Mouse (Mus musculus) megakaryocyte-erythroid progenitor cell, adult 5 weeks (primary cell): Measurements from ENCODE around the gene Rspry1. TPM values are rescaled to one million over a fixed set of nuclear protein-coding genes. Genes with fewer than 3 reads are reported as not detected.

ENCODE experiments used
- polyA plus RNA-seq: library from polyadenylated mRNA; stranded (reverse); fragments of >175 nt; gene quantifications from 2 replicates; pipeline ENCODE4 v1.2.3, GENCODE M21; 2012

Gene Rspry1
- 3.8 and 4.1 TPM in 2 replicates for polyA plus RNA-seq

DNA sequence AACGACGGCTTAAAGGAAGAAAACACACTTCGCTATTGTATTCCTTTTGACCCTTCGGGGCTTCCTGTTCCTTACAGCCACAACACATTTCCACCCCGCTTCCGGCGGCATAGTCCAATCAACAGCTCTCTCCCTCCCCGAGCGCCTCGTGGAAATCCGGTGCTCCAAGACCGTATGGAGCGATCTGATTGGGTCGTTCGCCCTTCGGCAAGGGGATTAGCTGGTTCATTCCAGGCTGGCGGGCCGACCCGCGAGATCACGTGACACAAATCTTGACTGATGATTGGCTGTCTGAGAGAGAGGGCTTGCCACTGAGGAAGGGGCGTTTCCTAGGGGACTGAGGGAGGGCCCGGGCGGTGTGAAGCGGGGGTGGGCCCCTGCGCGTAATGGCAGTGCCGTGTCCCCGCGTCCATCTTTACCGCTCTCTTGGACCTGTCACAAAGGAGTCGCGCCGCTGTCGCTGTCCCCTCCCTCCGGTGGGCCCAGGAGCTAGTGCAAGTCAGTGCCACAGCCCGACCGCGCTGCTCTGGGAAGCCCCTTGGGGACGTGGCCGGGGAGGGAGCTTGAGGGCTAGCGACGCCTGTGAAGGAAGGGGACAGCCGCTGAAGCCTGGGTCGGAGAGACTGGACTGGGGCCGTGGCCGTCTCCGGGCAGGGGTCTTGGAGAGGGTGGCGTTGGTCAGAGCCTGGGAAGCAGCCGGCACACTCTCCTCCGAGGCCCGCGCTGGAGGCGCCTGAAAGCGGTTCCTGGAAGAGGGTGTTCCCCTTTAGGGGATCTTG, at the start of gene Rspry1, which contains the start of gene Fam192a:
Gene Rspry1 (plus strand): TSS at position 331 of the 779 bp plus-strand sequence.
Gene Fam192a (minus strand): TSS at position 391 of the 779 bp plus-strand sequence.

DNA sequence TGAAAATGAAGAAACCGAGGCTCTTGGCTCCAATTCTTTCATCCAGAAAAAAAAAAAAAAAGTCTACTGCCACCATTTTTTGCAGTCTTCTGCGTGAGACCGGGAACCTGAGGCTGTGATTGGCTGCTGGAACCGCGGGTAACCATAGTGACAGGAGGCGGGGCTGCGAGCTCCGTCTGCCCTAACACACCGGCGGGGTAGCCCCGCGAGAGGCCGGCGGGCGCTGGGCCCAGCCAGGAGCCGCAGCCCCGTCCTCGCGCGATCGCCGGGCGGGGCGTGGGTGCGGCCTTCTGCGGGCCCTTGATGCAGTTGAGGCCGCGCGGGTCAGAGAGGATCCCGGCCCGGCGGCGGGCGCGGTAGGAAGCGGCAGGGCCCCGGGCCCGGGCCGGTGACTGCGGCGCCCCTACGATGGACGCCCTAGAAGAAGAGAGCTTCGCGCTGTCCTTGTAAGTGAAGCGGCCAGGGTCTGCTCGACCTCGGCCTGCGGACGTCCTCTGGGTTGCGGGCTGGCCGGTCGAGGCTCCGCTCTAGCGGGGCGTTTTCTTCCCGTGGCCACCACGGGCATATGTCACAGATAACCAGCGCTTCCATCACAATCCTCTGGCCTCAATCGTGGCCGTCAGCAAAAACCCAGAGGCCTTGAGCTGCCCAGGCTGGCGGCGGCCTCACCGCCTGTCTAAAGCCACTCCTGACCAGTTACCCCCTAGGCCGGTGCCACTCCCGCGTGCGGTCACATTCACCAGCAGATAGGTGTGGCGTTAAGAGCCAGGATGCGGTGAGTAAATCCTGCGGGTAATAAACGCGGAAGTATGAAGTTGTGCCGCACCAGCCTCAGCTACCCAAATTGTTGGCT, 64.9 kb downstream of the Rspry1 start, which contains the start of gene Arl2bp:
Gene Arl2bp (plus strand): TSS at position 145 of the 853 bp plus-strand sequence.

DNA sequence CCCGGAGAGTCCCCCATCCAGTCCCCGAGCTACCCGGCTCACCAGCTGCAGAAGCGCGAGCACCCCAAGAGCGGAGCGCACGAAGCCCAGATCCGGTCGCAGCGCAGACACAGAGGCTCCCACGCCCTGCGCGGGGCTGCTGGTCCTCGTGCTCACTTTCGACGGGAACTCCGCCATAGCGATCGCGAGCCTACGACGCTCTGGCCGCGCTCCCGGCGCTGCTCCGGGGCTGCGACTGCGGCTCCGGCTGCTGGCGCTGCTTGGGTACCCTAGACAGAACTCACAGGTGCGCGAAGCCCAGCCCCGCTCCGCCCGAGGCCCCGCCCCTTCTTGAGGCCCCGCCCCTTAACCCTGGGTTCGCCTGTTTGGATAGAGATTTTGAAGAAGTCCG, 94.3 kb downstream of the Rspry1 start, which contains the start of gene Pllp:
Gene Pllp (minus strand): TSS at position 285 of the 391 bp plus-strand sequence.

Other genes starting within 250 kb of the Rspry1 start
- gene Herpud1, start 215.5 kb upstream of the Rspry1 start, polyA plus RNA-seq, result 169 TPM in 2 replicates
- 29.1 and 29.8 TPM in 2 replicates for gene Nlrc5, start 167.6 kb upstream of the Rspry1 start, polyA plus RNA-seq
- 105 and 139 TPM in 2 replicates for gene Cpne2, start 68.9 kb upstream of the Rspry1 start, polyA plus RNA-seq
- gene Fam192a, start 60 bp downstream of the Rspry1 start, polyA plus RNA-seq, result 43.9 and 62.5 TPM in 2 replicates
- 36.2 and 49.0 TPM in 2 replicates for gene Arl2bp, start 64.7 kb downstream of the Rspry1 start, polyA plus RNA-seq
- gene Pllp, start 94.3 kb downstream of the Rspry1 start, polyA plus RNA-seq, result not detected in 2 replicates
- 0.16 and 0.21 TPM in 2 replicates for gene Ccl22, start 143.7 kb downstream of the Rspry1 start, polyA plus RNA-seq
- gene Cx3cl1, start 170.1 kb downstream of the Rspry1 start, polyA plus RNA-seq, result 3.4 and 5.8 TPM in 2 replicates
- gene Ccl17, start 208.5 kb downstream of the Rspry1 start, polyA plus RNA-seq, result 0.87 TPM in 1 of 2 replicates, not detected in the other
- gene Coq9, start 236.4 kb downstream of the Rspry1 start, polyA plus RNA-seq, result 84.2 and 97.3 TPM in 2 replicates
- 273 and 285 TPM in 2 replicates for gene Ciapin1, start 236.4 kb downstream of the Rspry1 start, polyA plus RNA-seq